Comparison of ENCODE assay signal across 9 mouse cellular contexts in genomic region chr7:111694312-111694711, GRCm38 (mm10).
DNase-seq lines count a peak whose midpoint lies in the region; ATAC-seq lines count a peak whose summit lies in the region.
"Had no signal": no experiment of that assay in that cellular context is flagged by ENCODE, and none has a peak within 500 bp of the region (broad histone marks: within the 10 kb centered on the region; RNA-seq: fewer than 3 reads in every experiment).

No protein-coding gene starts in this region.

- H3K4me1 ChIP-seq in heart, embryonic 11.5 days (ENCODE audit: control insufficient read depth, insufficient read depth, low read length): 0 out of 2 replicates have a peak, but pooled peaks cover 12% of the 10 kb centered on the region

- peak; percentile 82 to 89 for DNase-seq in heart, adult 18-20 months
- DNase-seq in NIH3T3 (ENCODE audit: low read depth): peak; percentile 42
- DNase-seq in cerebellum, postnatal 36 days: peak; percentile 65 to 68
- peak; percentile 65 to 70 for DNase-seq in heart, postnatal 36 days
- DNase-seq in kidney, adult 18-20 months: no peak
- no peak for DNase-seq in left cerebral cortex, postnatal 25 days (ENCODE audit: low spot score in 2 of 2)
- no peak for DNase-seq in frontal cortex, adult 2 months (ENCODE audit: extremely low spot score in 1 of 2, low spot score in 1 of 2)

- H3K4me2 ChIP-seq in heart, embryonic 11.5 days: no peak overlapping the region

- no peak overlapping the region for H3K27ac ChIP-seq in heart, embryonic 11.5 days (ENCODE audit: low read depth, low read length)
- H3K27ac ChIP-seq: kidney, postnatal 0 days had no signal

- no peaks in the 10 kb centered on the region for H3K27me3 ChIP-seq in heart, embryonic 11.5 days (ENCODE audit: control insufficient read depth, insufficient read depth, low read length)

- no peak overlapping the region for H3K9ac ChIP-seq in heart, embryonic 11.5 days (ENCODE audit: low read depth, low read length)

- 82% methylated on average over 6 of the region's 6 CpGs for WGBS in heart, embryonic 11.5 days (ENCODE audit: insufficient replicate concordance)

- no peak for ATAC-seq in heart, embryonic 11.5 days (replicated peaks; ENCODE audit: insufficient number of reproducible peaks, low FRiP score, low TSS enrichment)

- H3K4me3 ChIP-seq in heart, embryonic 11.5 days (ENCODE audit: low read depth, low read length): no peak overlapping the region

- intact Hi-C loops in heart, postnatal 36 days (cut with DNase I): no loop called here
- intact Hi-C loops in left cerebral cortex, postnatal 25 days (cut with DNase I): no loop called here

- H3K36me3 ChIP-seq in heart, embryonic 11.5 days (ENCODE audit: control insufficient read depth, insufficient read depth, low read length): no peaks in the 10 kb centered on the region

- H3K9me3 ChIP-seq in heart, embryonic 11.5 days (replicated peaks; ENCODE audit: control insufficient read depth, low read length): no peaks in the 10 kb centered on the region

Comparison
In these comparisons a context has a peak if more than half of its experiments do, and no peak if none do; other contexts are left out.
1. DNase-seq: peak in heart, adult 18-20 months (2 of 2), NIH3T3 (single experiment), cerebellum, postnatal 36 days (2 of 2) and heart, postnatal 36 days (2 of 2); none in kidney, adult 18-20 months (single experiment), left cerebral cortex, postnatal 25 days (0 of 2) and frontal cortex, adult 2 months (0 of 2).